In genomic region chr7:4165286-4165685, GRCm38 (mm10) we compare ENCODE assay signal across 10 mouse cellular contexts. TPM values are rescaled to one million over a fixed set of nuclear protein-coding genes. Genes with fewer than 3 reads are reported as not detected.
DNase-seq lines count a peak whose midpoint lies in the region; ATAC-seq and TF ChIP-seq lines count a peak whose summit lies in the region.
"Had no signal": no experiment of that assay in that cellular context is flagged by ENCODE, and none has a peak within 500 bp of the region (broad histone marks: within the 10 kb centered on the region; RNA-seq: fewer than 3 reads in every experiment).

No protein-coding gene starts in this region.

- no peaks in the 10 kb centered on the region for H3K9me3 ChIP-seq in forebrain, embryonic 11.5 days (ENCODE audit: control insufficient read depth, low read length)
- H3K9me3 ChIP-seq in forebrain, embryonic 14.5 days (replicated peaks; ENCODE audit: control insufficient read depth, low read length): no peaks in the 10 kb centered on the region
- H3K9me3 ChIP-seq in liver, embryonic 12.5 days (replicated peaks): no peaks in the 10 kb centered on the region

- no peaks in the 10 kb centered on the region for H3K36me3 ChIP-seq in forebrain, embryonic 11.5 days (ENCODE audit: control insufficient read depth, insufficient read depth, low read length)
- H3K36me3 ChIP-seq in forebrain, embryonic 14.5 days (ENCODE audit: control insufficient read depth, insufficient read depth, low read length): no peaks in the 10 kb centered on the region
- no peaks in the 10 kb centered on the region for H3K36me3 ChIP-seq in testis, adult 2 months (ENCODE audit: control insufficient read depth, insufficient read depth, low read length)
- no peaks in the 10 kb centered on the region for H3K36me3 ChIP-seq in liver, embryonic 12.5 days

- TF ChIP-seq POLR2A in testis, adult 2 months (IDR thresholded peaks at IDR 0.05; ENCODE audit: control insufficient read depth, low read depth, low read length): no peak

- DNase-seq in forebrain, embryonic 11.5 days (ENCODE audit: low spot score): no peak
- no peak for DNase-seq in forebrain, embryonic 14.5 days (ENCODE audit: low spot score)
- DNase-seq in testis, postnatal 10 days (ENCODE audit: low spot score): no peak
- DNase-seq in cerebellum, adult 18-20 months: no peak
- no peak for DNase-seq in embryo, embryonic 10 days (ENCODE audit: low spot score)
- no peak for DNase-seq in cerebellum, postnatal 36 days
- DNase-seq: cerebellum, adult 2 months had no signal

- no peak overlapping the region for H3K27ac ChIP-seq in forebrain, embryonic 11.5 days (ENCODE audit: low read depth, low read length)
- H3K27ac ChIP-seq in forebrain, embryonic 14.5 days (ENCODE audit: low read depth, low read length): no peak overlapping the region
- peak overlapping the region; percentile 76 for H3K27ac ChIP-seq in testis, adult 2 months (ENCODE audit: control insufficient read depth, insufficient read depth, low read depth, low read length)
- 0 out of 2 replicates have a peak overlapping the region, but pooled peaks have one; percentile 22 for H3K27ac ChIP-seq in liver, embryonic 12.5 days
- H3K27ac ChIP-seq: macrophage had no signal

- no peak for TF ChIP-seq CTCF in testis, adult 2 months (IDR thresholded peaks at IDR 0.05; ENCODE audit: control insufficient read depth, insufficient read depth, insufficient replicate concordance, low read depth, low read length)

- H3K9ac ChIP-seq in forebrain, embryonic 11.5 days (ENCODE audit: low read length): no peak overlapping the region
- H3K9ac ChIP-seq in forebrain, embryonic 14.5 days (ENCODE audit: low read length): no peak overlapping the region
- no peak overlapping the region for H3K9ac ChIP-seq in liver, embryonic 12.5 days

- H3K4me2 ChIP-seq in forebrain, embryonic 11.5 days (ENCODE audit: low read depth, low read length, severe bottlenecking): 0 out of 2 replicates have a peak overlapping the region, but pooled peaks have one; percentile 18
- H3K4me2 ChIP-seq in forebrain, embryonic 14.5 days (ENCODE audit: low read length): no peak overlapping the region
- peak overlapping the region; percentile 69 for H3K4me2 ChIP-seq in liver, embryonic 12.5 days

- no peaks in the 10 kb centered on the region for H3K27me3 ChIP-seq in forebrain, embryonic 11.5 days (ENCODE audit: control insufficient read depth, insufficient read depth, low read length)
- H3K27me3 ChIP-seq in forebrain, embryonic 14.5 days (replicated peaks; ENCODE audit: control insufficient read depth, insufficient read depth, low read length): no peaks in the 10 kb centered on the region
- H3K27me3 ChIP-seq in testis, adult 2 months (ENCODE audit: control insufficient read depth, insufficient read depth, low read length): no peaks in the 10 kb centered on the region
- H3K27me3 ChIP-seq in liver, embryonic 12.5 days (replicated peaks): no peaks in the 10 kb centered on the region

- H3K4me1 ChIP-seq in forebrain, embryonic 11.5 days (replicated peaks; ENCODE audit: control insufficient read depth, insufficient read depth, low read length): no peaks in the 10 kb centered on the region; the same call in 1 of the 2 replicates
- H3K4me1 ChIP-seq in forebrain, embryonic 14.5 days (ENCODE audit: control insufficient read depth, insufficient read depth, low read length): no peaks in the 10 kb centered on the region
- H3K4me1 ChIP-seq in testis, adult 2 months (ENCODE audit: control insufficient read depth, insufficient read depth, low read length): peaks cover 16% of the 10 kb centered on the region
- H3K4me1 ChIP-seq in liver, embryonic 12.5 days: peaks cover 27% of the 10 kb centered on the region

- ATAC-seq in forebrain, embryonic 11.5 days (replicated peaks; ENCODE audit: low FRiP score): no peak
- ATAC-seq in forebrain, embryonic 14.5 days: no peak
- ATAC-seq in liver, embryonic 12.5 days: no peak

- 27% methylated on average over 3 of the region's 3 CpGs for WGBS in forebrain, embryonic 11.5 days
- 31% methylated on average over 3 of the region's 3 CpGs for whole genome bisulfite sequencing in forebrain, embryonic 14.5 days
- WGBS in liver, embryonic 12.5 days (ENCODE audit: insufficient replicate concordance): 20% methylated on average over 3 of the region's 3 CpGs

- H3K4me3 ChIP-seq in forebrain, embryonic 11.5 days (ENCODE audit: low read depth, low read length): no peak overlapping the region
- no peak overlapping the region for H3K4me3 ChIP-seq in forebrain, embryonic 14.5 days (ENCODE audit: low read depth, low read length)
- H3K4me3 ChIP-seq in testis, adult 2 months (ENCODE audit: control insufficient read depth, low read depth, low read length): no peak overlapping the region
- no peak overlapping the region for H3K4me3 ChIP-seq in liver, embryonic 12.5 days

RNA-seq across cellular contexts. Expression of gene Cdc42ep5, which starts 0.6 kb away (rescaled TPM):
- 16.2 and 17.8 TPM in 2 replicates for polyA plus RNA-seq in forebrain, embryonic 11.5 days (2014; fragmentation: Nextera tagmentation; extraction: Ambion mirVana)
- 5.6 and 5.9 TPM in 2 replicates for polyA plus RNA-seq in forebrain, embryonic 14.5 days (2014; fragmentation: Nextera tagmentation; extraction: Ambion mirVana)
- 17.9 and 19.2 TPM in 2 replicates for polyA plus RNA-seq in testis, adult 2 months (2012; rRNA removed)
- polyA plus RNA-seq in liver, embryonic 12.5 days (2016; fragmentation: Nextera tagmentation; extraction: Ambion mirVana): 10.5 TPM in 2 replicates
- polyA plus RNA-seq: macrophage had no signal

RNA-seq across cellular contexts. Expression of gene Leng9, which starts 15.1 kb away (rescaled TPM):
- 1.6 and 2.7 TPM in 2 replicates for polyA plus RNA-seq in forebrain, embryonic 11.5 days (2014; fragmentation: Nextera tagmentation; extraction: Ambion mirVana)
- 3.1 and 3.9 TPM in 2 replicates for polyA plus RNA-seq in forebrain, embryonic 14.5 days (2014; fragmentation: Nextera tagmentation; extraction: Ambion mirVana)
- polyA plus RNA-seq in testis, adult 2 months (2012; rRNA removed): 5.1 and 5.7 TPM in 2 replicates
- polyA plus RNA-seq in liver, embryonic 12.5 days (2016; fragmentation: Nextera tagmentation; extraction: Ambion mirVana): 1.2 and 1.5 TPM in 2 replicates

RNA-seq across cellular contexts. Expression of gene Leng8, which starts 28.4 kb away (rescaled TPM):
- 77.4 and 77.5 TPM in 2 replicates for polyA plus RNA-seq in forebrain, embryonic 11.5 days (2014; fragmentation: Nextera tagmentation; extraction: Ambion mirVana)
- polyA plus RNA-seq in forebrain, embryonic 14.5 days (2014; fragmentation: Nextera tagmentation; extraction: Ambion mirVana): 43.0 and 59.2 TPM in 2 replicates
- polyA plus RNA-seq in testis, adult 2 months (2012; rRNA removed): 469 and 559 TPM in 2 replicates
- 39.3 and 44.5 TPM in 2 replicates for polyA plus RNA-seq in liver, embryonic 12.5 days (2016; fragmentation: Nextera tagmentation; extraction: Ambion mirVana)

RNA-seq across cellular contexts. Expression of gene Ttyh1, which starts 46.1 kb away (rescaled TPM):
- polyA plus RNA-seq in forebrain, embryonic 11.5 days (2014; fragmentation: Nextera tagmentation; extraction: Ambion mirVana): 87.3 and 96.0 TPM in 2 replicates
- 61.6 and 68.0 TPM in 2 replicates for polyA plus RNA-seq in forebrain, embryonic 14.5 days (2014; fragmentation: Nextera tagmentation; extraction: Ambion mirVana)
- 59.3 and 70.0 TPM in 2 replicates for polyA plus RNA-seq in testis, adult 2 months (2012; rRNA removed)
- 0.48 and 0.77 TPM in 2 replicates for polyA plus RNA-seq in liver, embryonic 12.5 days (2016; fragmentation: Nextera tagmentation; extraction: Ambion mirVana)

Comparison
In these comparisons a context has a peak if more than half of its experiments do, and no peak if none do; other contexts are left out.
1. H3K27ac ChIP-seq: peak in testis, adult 2 months (single experiment) and liver, embryonic 12.5 days (single experiment); none in forebrain, embryonic 11.5 days (single experiment) and forebrain, embryonic 14.5 days (single experiment).